Mouse (Mus musculus) MEL (cell line): ENCODE results near the gene Lin7a.

Source experiments
- CHD1 ChIP-seq: IDR thresholded peaks from 2 replicates; pipeline ENCODE4 v1.6.1; 2012; ENCODE audit warnings: low read depth, mild to moderate bottlenecking, inconsistent platforms, low read length, improper control_type of control experiment
- E2F4 ChIP-seq: IDR thresholded peaks from 2 replicates; pipeline ENCODE4 v1.6.1; 2011; ENCODE audit warnings: low read depth, low read length, improper control_type of control experiment, borderline replicate concordance
- MEF2A ChIP-seq: IDR thresholded peaks from 2 replicates; pipeline ENCODE4 v1.6.1; 2014; ENCODE audit warnings: low read depth, mild to moderate bottlenecking, inconsistent platforms, low read length, improper control_type of control experiment; ENCODE audit not compliant: poor library complexity, insufficient replicate concordance, severe bottlenecking; ENCODE audit errors: extremely low read depth
- MYB ChIP-seq: IDR thresholded peaks from 2 replicates; pipeline ENCODE4 v1.6.1; 2011; ENCODE audit warnings: mild to moderate bottlenecking, low read depth, low read length, improper control_type of control experiment
- NELFE ChIP-seq: IDR thresholded peaks from 2 replicates; pipeline ENCODE4 v1.6.1; 2011; ENCODE audit warnings: low read depth, low read length, improper control_type of control experiment
- TAL1 ChIP-seq: IDR thresholded peaks from 2 replicates; pipeline ENCODE4 v1.6.1; 2012; ENCODE audit warnings: mild to moderate bottlenecking, inconsistent platforms, low read length, moderate library complexity, mixed read lengths
- UBTF ChIP-seq: IDR thresholded peaks from 2 replicates; pipeline ENCODE4 v1.6.1; 2012; ENCODE audit warnings: low read depth, mild to moderate bottlenecking, inconsistent platforms, low read length, improper control_type of control experiment, moderate library complexity, borderline replicate concordance; ENCODE audit not compliant: insufficient read depth
- USF1 ChIP-seq: IDR thresholded peaks from 2 replicates; pipeline ENCODE4 v1.6.1; 2014; ENCODE audit warnings: low read depth, mild to moderate bottlenecking, inconsistent platforms, low read length, improper control_type of control experiment, moderate library complexity

GRCm38 (mm10) chr10:107237736-107238135 lies 33.8 kb upstream of the Lin7a start:
- TF ChIP-seq MYB (no peak), MEF2A (no peak), UBTF (no peak), NELFE (no peak), TAL1 (no peak), E2F4 (no peak), CHD1 (no peak), USF1 (no peak)
